Mouse (Mus musculus) ES-Bruce4 (cell line): ENCODE data around the gene Exoc2.

ENCODE experiments used
- EP300 ChIP-seq: IDR thresholded peaks from 2 replicates; pipeline ENCODE4 v1.6.1; 2011; ENCODE audit warnings: low read depth, low read length; ENCODE audit not compliant: insufficient read depth
- POLR2A ChIP-seq: IDR thresholded peaks from one replicate; pipeline ENCODE4 v1.8.1; 2011; ENCODE audit warnings: low read length; ENCODE audit not compliant: insufficient read depth

DNA sequence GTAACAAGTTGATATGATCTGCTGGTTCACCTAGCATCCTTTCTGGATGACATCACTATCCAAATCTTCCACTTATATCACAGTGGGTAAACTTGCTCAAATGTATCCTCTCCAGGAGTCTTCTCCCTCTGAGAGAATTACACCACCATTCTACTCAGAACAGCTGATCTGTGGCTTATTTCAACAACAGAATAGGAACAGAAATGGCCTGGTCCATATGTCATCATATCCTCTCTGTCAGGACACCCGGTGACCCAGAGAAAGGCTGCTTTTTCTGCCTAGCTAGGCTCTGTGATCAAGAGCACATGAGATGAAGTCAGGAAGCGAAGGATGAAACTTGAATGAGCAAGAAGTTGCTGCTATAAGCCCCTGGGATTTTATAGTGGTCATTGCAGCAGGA lies 13.8 kb upstream of the Exoc2 start:
- TF ChIP-seq POLR2A (no peak), EP300 (no peak)
